Mouse (Mus musculus) frontal cortex, adult (tissue): Measurements from ENCODE around the gene Igfn1.

Experiments
- ATAC-seq: cut with Nextera tagmentation; 2 replicates; pipeline ENCODE4 v1.9.2; 2017; ENCODE audit warnings: mild to moderate bottlenecking, moderate library complexity, mixed read lengths; ENCODE audit not compliant: low TSS enrichment

Igfn1 gene

GRCm38 (mm10) chr1:135933704-135934293 is 72.3 kb downstream of the Igfn1 start:
- ATAC-seq: no peak

- ATAC-seq: peak; percentile 80
Measured at GRCm38 (mm10) chr1:135929876-135930275, 76.3 kb downstream of the Igfn1 start.

GRCm38 (mm10) chr1:135925848-135926247 is 80.3 kb downstream of the Igfn1 start:
- no peak for ATAC-seq

- peak; percentile 62; the same call in 1 of the 2 replicates for ATAC-seq
Measured at GRCm38 (mm10) chr1:135924377-135924994, 81.7 kb downstream of the Igfn1 start.

- no peak for ATAC-seq
Measured at GRCm38 (mm10) chr1:135923229-135923628, 82.9 kb downstream of the Igfn1 start.

- ATAC-seq: no peak
Measured at GRCm38 (mm10) chr1:135918644-135919407, 87.3 kb downstream of the Igfn1 start, which contains the start of gene Pkp1. Gene Pkp1 (minus strand): TSS chr1:135919207.

- ATAC-seq: no peak
Measured at GRCm38 (mm10) chr1:135917206-135917605, 88.9 kb downstream of the Igfn1 start.

GRCm38 (mm10) chr1:135916486-135917058 is 89.6 kb downstream of the Igfn1 start:
- ATAC-seq: no peak

GRCm38 (mm10) chr1:135913657-135914056 is 92.5 kb downstream of the Igfn1 start:
- ATAC-seq: no peak

- no peak for ATAC-seq
Measured at GRCm38 (mm10) chr1:135909381-135909780, 96.8 kb downstream of the Igfn1 start.

GRCm38 (mm10) chr1:135906736-135907135 is 99.4 kb downstream of the Igfn1 start:
- ATAC-seq: peak; percentile 85
